Mouse (Mus musculus) layer of hippocampus, adult 6 months (tissue): Measurements from ENCODE around the gene March10. TPM values are rescaled to one million over a fixed set of nuclear protein-coding genes. Genes with fewer than 3 reads are reported as not detected.

ENCODE experiments used
- long read RNA-seq, 2 experiments: library from polyadenylated mRNA; unstranded; transcript quantifications; one replicate each; pipeline ENCODE4 v2.0.0; 2019 to 2020
- polyA plus RNA-seq: library from polyadenylated mRNA; unstranded; fragments of <200 nt; fragmentation: Nextera tagmentation; gene quantifications from 2 replicates; pipeline ENCODE4 v1.2.3, GENCODE M21; 2021

Gene March10
- 0.13 and 0.25 TPM in 2 replicates for polyA plus RNA-seq
- long read RNA-seq, experiment 1 = 0 reads
- long read RNA-seq, experiment 2, partial matches to known transcripts = 0 of 1 reads
- long read RNA-seq, experiment 2, other reads (novel, unspliced or antisense) = 1 of 1 reads

GRCm38 (mm10) chr11:105456497-105456907, at the start of gene March10:
March10 (minus strand) TSS chr11:105456735.

Other genes starting within 250 kb of the March10 start
- 0.70 and 1.2 TPM in 2 replicates for gene Mrc2, start 164.1 kb downstream of the March10 start, polyA plus RNA-seq
- 19.2 and 22.9 TPM in 2 replicates for gene Tanc2, start 133.3 kb upstream of the March10 start, polyA plus RNA-seq